Mouse (Mus musculus): ENCODE measurements at regions not wholly inside any gene's neighbourhood (a gene's known extent, or its start where the extent isn't known, plus 50 kb on each side); places are given as distances from the start of the nearest gene placed in this dataset.
A peak's percentile ranks its signal among the peaks of the same experiment; 100 is the strongest.

DNA sequence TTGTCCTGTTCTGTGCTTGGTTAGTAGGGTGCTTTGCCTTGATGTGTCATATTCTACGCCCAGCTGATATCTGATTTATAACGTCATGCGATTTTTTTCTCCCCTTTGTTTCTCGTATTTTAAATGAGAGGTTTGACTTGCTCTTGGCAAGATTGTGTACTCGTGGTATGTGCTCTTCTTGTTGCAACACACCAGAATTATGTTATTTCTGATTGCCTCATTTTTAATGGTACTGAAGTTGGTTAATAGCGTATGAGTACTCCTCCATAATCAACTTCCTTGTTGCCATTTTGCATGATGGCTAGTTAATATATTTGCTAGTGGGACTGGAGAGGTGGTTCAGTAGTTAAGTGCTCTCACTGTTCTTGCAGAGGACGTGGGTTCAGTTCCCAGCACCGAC lies 180.1 kb upstream of the Cdkn2b start:
- Histone ChIP-seq H3K4me3 (no peak overlapping the region), H3K4me2 (replicated peaks) (no peak overlapping the region), H3K9me3 (no peaks in the 10 kb centered on the region), H3K36me3 (no peaks in the 10 kb centered on the region), H3K9ac (no peak overlapping the region), H3K27me3 (no peaks in the 10 kb centered on the region), H3K4me1 (no peaks in the 10 kb centered on the region), H3K27ac (no peak overlapping the region)
- 82% methylated on average over 8 of the region's 8 CpGs for WGBS
- ATAC-seq (ENCODE audit: insufficient number of reproducible peaks, insufficient read depth, low FRiP score, low TSS enrichment) = no peak

DNA sequence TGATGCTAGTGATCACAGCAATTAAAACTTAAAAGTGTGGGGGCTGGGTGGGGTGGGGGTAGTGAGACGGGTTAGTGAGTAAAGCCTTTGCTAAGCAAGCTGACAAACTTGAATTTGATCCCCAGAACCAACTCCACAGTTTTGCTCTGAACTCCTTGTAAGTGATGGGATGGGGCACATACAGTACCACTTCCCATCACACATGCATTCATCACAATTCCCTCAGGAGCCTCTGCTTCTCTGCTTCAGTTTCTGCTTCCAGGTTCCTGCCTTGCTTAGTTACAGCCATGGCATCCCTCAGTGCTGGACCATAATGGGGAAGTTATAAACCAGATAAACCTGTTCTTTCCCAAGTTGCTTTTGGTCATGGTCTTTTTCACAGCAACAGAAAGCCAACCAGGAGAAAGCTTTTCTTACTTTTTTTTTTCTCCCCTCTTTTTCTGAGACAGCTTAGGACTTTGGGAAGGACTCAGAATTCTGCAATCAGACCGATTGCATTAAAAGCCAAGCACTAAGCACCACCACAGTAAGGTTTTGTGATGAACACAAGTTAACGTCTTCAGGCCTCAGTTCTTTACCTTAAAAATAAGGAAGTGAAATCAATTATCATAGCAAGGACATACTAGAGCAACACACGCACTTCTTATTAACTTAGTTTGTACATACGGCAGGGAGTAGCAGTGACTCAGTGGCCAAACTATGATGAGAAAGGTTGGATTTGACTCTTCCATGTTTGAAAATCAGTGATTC lies 176.8 kb upstream of the Cdkn2b start:
- no peak overlapping the region for H3K9ac ChIP-seq
- no peaks in the 10 kb centered on the region for H3K9me3 ChIP-seq
- H3K4me1 ChIP-seq = no peaks in the 10 kb centered on the region
- no peak overlapping the region for H3K4me3 ChIP-seq
- no peaks in the 10 kb centered on the region for H3K27me3 ChIP-seq
- H3K27ac ChIP-seq = no peak overlapping the region
- no peak overlapping the region for H3K4me2 ChIP-seq (replicated peaks)
- H3K36me3 ChIP-seq = no peaks in the 10 kb centered on the region
- no peak for ATAC-seq (ENCODE audit: insufficient number of reproducible peaks, insufficient read depth, low FRiP score, low TSS enrichment)
- 78% methylated on average over 5 of the region's 5 CpGs for WGBS

DNA sequence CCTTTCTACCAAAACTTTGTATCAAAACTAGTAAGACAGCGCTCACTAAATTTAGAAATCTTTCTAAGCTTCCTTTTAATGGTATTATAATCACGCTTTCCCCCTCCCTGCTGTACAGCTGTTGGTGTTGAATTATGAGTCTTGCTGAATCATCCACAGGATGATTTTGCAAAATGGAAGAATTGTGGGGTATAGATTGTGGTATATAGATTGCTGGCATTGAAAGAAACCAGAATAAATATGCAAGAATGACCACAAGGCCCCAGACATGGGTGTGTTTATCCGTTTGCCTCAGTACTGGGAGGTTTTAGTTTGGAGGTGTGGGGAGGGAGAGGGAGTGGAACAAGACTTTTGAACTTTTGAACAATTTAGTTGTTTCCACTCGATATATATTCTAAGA lies 176.1 kb upstream of the Cdkn2b start:
- Histone ChIP-seq H3K27me3 (no peaks in the 10 kb centered on the region), H3K36me3 (no peaks in the 10 kb centered on the region), H3K27ac (no peak overlapping the region), H3K4me1 (no peaks in the 10 kb centered on the region), H3K4me3 (no peak overlapping the region), H3K9me3 (no peaks in the 10 kb centered on the region), H3K9ac (no peak overlapping the region), H3K4me2 (replicated peaks) (no peak overlapping the region)
- 81% methylated on average over 4 of the region's 4 CpGs for WGBS
- ATAC-seq (ENCODE audit: insufficient number of reproducible peaks, insufficient read depth, low FRiP score, low TSS enrichment) = no peak

DNA sequence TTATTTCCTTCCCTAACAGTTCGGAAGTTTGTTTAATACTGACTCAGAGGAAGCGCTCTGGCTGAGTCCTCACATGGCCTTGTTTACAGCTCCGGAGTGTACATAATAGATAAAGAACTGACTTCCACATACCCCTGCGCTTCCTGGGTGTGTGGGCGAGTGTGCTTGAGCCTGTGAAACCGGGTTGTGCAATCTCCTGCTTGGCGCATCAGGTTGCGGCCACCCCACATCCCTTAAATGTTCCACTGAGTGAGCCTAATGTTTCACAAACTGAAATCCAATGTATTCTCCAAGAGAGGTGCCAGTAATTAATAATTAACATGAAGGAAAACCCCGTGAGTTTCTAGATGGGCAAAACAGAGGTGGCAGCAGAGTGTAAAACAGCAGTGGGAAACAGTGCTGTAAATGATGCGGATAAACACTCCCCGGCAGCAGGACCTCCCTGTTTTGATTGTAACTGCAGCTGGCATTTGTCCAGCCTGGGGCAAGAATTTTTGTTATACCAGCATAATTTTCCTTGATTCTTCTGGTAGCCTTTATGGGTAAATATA lies 175.2 kb upstream of the Cdkn2b start:
- no peaks in the 10 kb centered on the region for H3K4me1 ChIP-seq
- H3K9me3 ChIP-seq = no peaks in the 10 kb centered on the region
- H3K4me2 ChIP-seq (replicated peaks) = no peak overlapping the region
- H3K9ac ChIP-seq = no peak overlapping the region
- no peaks in the 10 kb centered on the region for H3K36me3 ChIP-seq
- WGBS = 57% methylated on average over 11 of the region's 11 CpGs
- no peak for ATAC-seq (ENCODE audit: insufficient number of reproducible peaks, insufficient read depth, low FRiP score, low TSS enrichment)
- no peak overlapping the region for H3K27ac ChIP-seq
- H3K27me3 ChIP-seq = no peaks in the 10 kb centered on the region
- H3K4me3 ChIP-seq = no peak overlapping the region

DNA sequence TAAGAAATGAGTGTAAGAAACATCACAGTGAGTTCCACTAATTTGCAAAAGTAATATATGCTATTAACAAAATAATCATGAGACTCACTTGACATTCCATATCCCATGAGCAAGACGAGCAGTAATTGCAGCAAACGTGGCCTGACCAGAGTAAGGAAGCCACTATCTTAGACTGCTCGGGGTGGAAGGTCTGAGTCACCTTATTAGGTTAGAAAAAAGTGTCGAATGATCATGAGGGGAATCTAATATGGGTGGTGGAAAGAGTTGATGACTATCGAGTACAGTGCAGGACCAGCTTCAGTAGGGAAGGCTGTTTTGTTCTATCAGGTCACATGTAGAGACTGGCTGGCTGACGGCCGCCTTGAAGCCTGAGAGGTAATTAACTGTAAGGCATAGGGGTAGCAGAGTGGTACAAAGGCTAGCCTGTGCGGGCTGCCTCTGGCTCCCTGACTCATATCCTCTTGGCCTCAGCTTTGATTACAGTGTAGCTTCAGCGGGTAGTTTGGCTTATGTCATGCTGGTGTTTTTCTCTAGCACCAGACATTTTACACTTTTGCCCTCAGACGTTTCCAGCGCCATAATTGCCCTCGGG lies 167.9 kb upstream of the Cdkn2b start:
- no peak overlapping the region for H3K9ac ChIP-seq
- no peak overlapping the region for H3K4me2 ChIP-seq (replicated peaks)
- ATAC-seq (ENCODE audit: insufficient number of reproducible peaks, insufficient read depth, low FRiP score, low TSS enrichment) = no peak; the same call in 1 of the 2 replicates
- H3K27ac ChIP-seq = no peak overlapping the region
- H3K4me1 ChIP-seq = peaks cover 8% of the 10 kb centered on the region; the same call in 1 of the 2 replicates
- WGBS = 51% methylated on average over 12 of the region's 12 CpGs
- no peak overlapping the region for H3K4me3 ChIP-seq
- no peaks in the 10 kb centered on the region for H3K9me3 ChIP-seq
- H3K27me3 ChIP-seq = no peaks in the 10 kb centered on the region
- no peaks in the 10 kb centered on the region for H3K36me3 ChIP-seq

DNA sequence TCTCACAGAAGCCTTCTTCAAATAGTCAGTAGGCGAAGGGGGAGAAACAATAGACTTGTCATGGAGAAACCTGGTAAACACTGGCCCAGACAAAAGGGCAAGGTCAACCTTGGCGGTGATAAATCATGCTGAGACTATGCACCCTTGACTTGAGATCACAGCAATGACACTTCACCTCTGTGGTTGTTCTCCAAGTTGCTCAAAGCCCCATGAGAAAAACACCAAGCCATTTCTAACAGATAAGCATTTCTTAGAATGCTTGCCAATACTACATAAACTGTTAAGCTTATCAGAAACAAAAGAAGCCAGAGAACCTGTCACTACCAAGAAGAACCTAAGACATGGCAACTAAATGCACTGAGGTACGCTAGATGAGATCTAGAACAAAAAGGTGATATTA lies 165.0 kb upstream of the Cdkn2b start:
- Histone ChIP-seq H3K27me3 (no peaks in the 10 kb centered on the region), H3K36me3 (no peaks in the 10 kb centered on the region), H3K4me1 (peaks cover 8% of the 10 kb centered on the region; the same call in 1 of the 2 replicates), H3K4me2 (replicated peaks) (no peak overlapping the region), H3K9me3 (no peaks in the 10 kb centered on the region), H3K4me3 (no peak overlapping the region), H3K9ac (no peak overlapping the region), H3K27ac (no peak overlapping the region)
- ATAC-seq (ENCODE audit: insufficient number of reproducible peaks, insufficient read depth, low FRiP score, low TSS enrichment) = no peak
- WGBS = 76% methylated on average over 3 of the region's 3 CpGs

DNA sequence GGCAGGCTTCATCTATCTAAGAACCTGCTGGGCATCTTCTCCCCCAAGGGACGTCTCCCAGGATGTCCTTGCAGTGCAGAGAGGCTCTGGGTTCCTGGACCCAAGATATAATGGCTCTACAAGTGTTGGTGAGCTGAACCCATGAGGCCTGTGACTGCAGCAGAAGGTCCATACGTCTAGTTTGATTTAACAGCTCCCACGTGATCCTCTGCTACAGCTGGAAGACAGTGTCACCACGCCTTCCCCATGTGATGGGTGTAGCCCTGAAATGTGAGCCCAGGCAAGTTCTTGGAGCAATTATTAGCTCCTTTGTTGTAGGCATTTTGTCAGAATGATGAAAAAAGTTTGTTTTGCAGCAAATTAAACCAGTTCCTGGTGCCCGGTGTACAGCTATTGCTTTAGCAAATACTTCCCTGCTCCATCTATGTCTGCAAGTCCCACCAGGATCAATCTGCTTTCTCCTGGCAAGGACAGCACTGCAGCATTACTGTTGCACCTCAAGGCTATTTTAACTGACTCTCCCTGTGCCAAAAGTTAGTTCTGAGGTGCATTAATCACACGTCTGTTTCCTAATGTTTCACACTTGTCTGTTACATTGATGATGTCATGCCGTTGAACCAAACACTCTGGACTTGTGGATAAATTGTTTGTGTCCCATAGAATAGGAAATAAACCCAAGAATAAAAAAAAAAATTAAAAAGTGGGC lies 164.2 kb upstream of the Cdkn2b start:
- WGBS = 51% methylated on average over 7 of the region's 7 CpGs
- no peak overlapping the region for H3K27ac ChIP-seq
- no peak overlapping the region for H3K9ac ChIP-seq
- H3K27me3 ChIP-seq = no peaks in the 10 kb centered on the region
- ATAC-seq (ENCODE audit: insufficient number of reproducible peaks, insufficient read depth, low FRiP score, low TSS enrichment) = no peak
- no peaks in the 10 kb centered on the region for H3K9me3 ChIP-seq
- no peaks in the 10 kb centered on the region for H3K36me3 ChIP-seq
- H3K4me2 ChIP-seq (replicated peaks) = no peak overlapping the region
- H3K4me1 ChIP-seq = peaks cover 9% of the 10 kb centered on the region; the same call in 1 of the 2 replicates
- no peak overlapping the region for H3K4me3 ChIP-seq

DNA sequence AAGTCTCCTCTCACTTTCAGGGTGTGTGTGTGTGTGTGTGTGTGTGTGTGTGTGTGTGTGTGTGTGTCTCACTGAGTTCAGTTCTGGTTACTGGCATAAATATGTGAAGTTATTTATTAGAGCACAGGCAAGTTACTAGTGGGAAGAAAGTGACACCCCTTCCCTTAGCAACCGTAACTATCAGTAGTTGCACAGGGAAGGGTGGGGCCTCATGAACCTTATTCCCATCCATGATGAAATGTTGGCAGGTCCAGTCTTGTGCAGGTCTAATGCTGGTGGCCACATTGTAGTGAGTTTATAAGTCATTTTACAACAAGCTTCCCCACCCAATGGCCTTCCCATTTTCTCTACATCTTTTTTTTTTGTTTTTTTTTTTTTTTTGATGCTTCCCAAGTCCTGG lies 160.6 kb upstream of the Cdkn2b start:
- Histone ChIP-seq H3K9ac (no peak overlapping the region), H3K27me3 (no peaks in the 10 kb centered on the region), H3K27ac (no peak overlapping the region), H3K4me3 (no peak overlapping the region), H3K4me2 (replicated peaks) (no peak overlapping the region), H3K9me3 (no peaks in the 10 kb centered on the region), H3K4me1 (peaks cover 7% of the 10 kb centered on the region; the same call in 1 of the 2 replicates), H3K36me3 (no peaks in the 10 kb centered on the region)
- ATAC-seq (ENCODE audit: insufficient number of reproducible peaks, insufficient read depth, low FRiP score, low TSS enrichment) = no peak
- 88% methylated on average over 1 of the region's 1 CpGs for WGBS

DNA sequence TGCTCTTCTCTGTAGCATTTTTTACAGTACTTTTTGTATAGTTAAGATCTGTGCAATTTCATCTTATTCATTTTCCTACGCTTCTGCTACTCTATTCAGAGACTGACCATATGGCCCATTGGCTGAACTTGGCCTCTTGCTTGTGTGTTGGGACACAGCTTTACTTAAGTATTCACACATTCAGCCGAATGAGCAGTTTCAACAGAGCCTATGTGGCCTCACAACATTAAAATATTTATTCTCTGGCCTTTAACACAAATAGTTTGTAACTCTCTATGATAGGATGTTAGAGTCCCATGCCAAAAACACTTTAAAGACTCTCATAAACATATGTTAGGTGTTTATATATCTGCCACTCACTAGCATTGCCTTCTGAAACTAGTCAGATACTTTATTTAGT lies 159.9 kb upstream of the Cdkn2b start:
- H3K27ac ChIP-seq = no peak overlapping the region
- H3K4me2 ChIP-seq (replicated peaks) = no peak overlapping the region
- H3K9me3 ChIP-seq = no peaks in the 10 kb centered on the region
- peaks cover 7% of the 10 kb centered on the region; the same call in 1 of the 2 replicates for H3K4me1 ChIP-seq
- ATAC-seq (ENCODE audit: insufficient number of reproducible peaks, insufficient read depth, low FRiP score, low TSS enrichment) = no peak
- 85% methylated on average over 2 of the region's 2 CpGs for WGBS
- no peaks in the 10 kb centered on the region for H3K36me3 ChIP-seq
- no peak overlapping the region for H3K9ac ChIP-seq
- H3K4me3 ChIP-seq = no peak overlapping the region
- no peaks in the 10 kb centered on the region for H3K27me3 ChIP-seq

DNA sequence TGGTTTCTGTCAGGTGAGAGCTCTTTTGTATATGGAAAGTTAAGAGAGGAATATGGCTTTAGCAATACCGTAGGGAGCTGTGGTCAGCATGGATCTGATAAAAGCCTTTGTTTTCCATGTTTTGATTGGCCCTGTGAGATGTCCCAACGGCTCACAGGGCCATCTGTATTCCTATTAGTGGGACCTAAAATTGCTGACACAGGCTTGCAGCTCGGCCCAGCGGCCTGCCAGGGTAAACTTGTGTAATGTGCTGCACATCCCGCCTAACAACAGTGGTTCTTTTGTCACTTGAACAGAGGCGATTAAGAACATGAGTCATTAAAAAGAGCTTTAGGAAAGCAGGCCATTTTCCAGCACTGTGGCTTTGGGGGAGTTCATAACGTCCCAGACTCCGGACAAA lies 159.0 kb upstream of the Cdkn2b start:
- H3K4me3 ChIP-seq = no peak overlapping the region
- WGBS = 7% methylated on average over 8 of the region's 8 CpGs
- H3K4me1 ChIP-seq = peaks cover 6% of the 10 kb centered on the region; the same call in 1 of the 2 replicates
- H3K4me2 ChIP-seq (replicated peaks) = no peak overlapping the region
- 0 out of 2 replicates have a peak, but pooled peaks have one; percentile 68 for ATAC-seq (ENCODE audit: insufficient number of reproducible peaks, insufficient read depth, low FRiP score, low TSS enrichment)
- H3K9me3 ChIP-seq = no peaks in the 10 kb centered on the region
- H3K27me3 ChIP-seq = no peaks in the 10 kb centered on the region
- H3K27ac ChIP-seq = no peak overlapping the region
- no peaks in the 10 kb centered on the region for H3K36me3 ChIP-seq
- no peak overlapping the region for H3K9ac ChIP-seq

DNA sequence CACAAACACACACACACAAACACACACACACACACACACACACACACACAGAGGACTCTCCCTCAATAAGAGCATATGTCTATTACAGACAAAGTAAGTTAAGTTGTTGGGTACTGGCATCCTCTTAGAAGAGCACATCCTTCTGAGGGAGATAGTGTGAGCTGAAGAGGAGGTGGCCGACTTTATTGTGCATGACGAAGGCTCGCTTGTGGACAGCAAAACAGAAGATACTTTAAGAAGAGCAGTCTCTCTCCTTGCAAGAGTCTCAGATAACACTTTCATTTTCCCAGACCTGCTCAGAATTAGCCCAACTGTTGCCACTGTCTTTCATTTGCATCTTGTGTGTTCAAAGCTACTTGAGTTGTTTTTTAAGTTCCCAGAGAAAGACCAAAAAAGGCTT lies 158.6 kb upstream of the Cdkn2b start:
- no peaks in the 10 kb centered on the region for H3K36me3 ChIP-seq
- H3K27me3 ChIP-seq = no peaks in the 10 kb centered on the region
- no peak overlapping the region for H3K9ac ChIP-seq
- no peak for ATAC-seq (ENCODE audit: insufficient number of reproducible peaks, insufficient read depth, low FRiP score, low TSS enrichment)
- H3K4me2 ChIP-seq (replicated peaks) = no peak overlapping the region
- 31% methylated on average over 3 of the region's 3 CpGs for WGBS
- H3K9me3 ChIP-seq = no peaks in the 10 kb centered on the region
- 0 out of 2 replicates have a peak, but pooled peaks cover 5% of the 10 kb centered on the region for H3K4me1 ChIP-seq
- H3K4me3 ChIP-seq = no peak overlapping the region
- 0 out of 2 replicates have a peak overlapping the region, but pooled peaks have one; percentile 31 for H3K27ac ChIP-seq
